Mouse (Mus musculus) limb, embryonic 11.5 days (tissue): ENCODE results near the gene Slc39a7. TPM values are rescaled to one million over a fixed set of nuclear protein-coding genes. Genes with fewer than 3 reads are reported as not detected.

Source experiments
- ATAC-seq: fragments of 200-750 bp; cut with Nextera tagmentation; 2 replicates; pipeline ENCODE4 v1.8.0; 2017; ENCODE audit warnings: low read depth; ENCODE audit not compliant: insufficient number of reproducible peaks, low FRiP score, low TSS enrichment
- DNase-seq: peaks from one replicate; pipeline ENCODE4 v3.0.0-alpha.2; 2015; ENCODE audit warnings: low spot score
- H3K27ac ChIP-seq: fragments of 300-500 bp; sonication (generic); replicated peaks from 2 replicates; pipeline ENCODE4 v1.5.1; 2014; ENCODE audit warnings: low read depth, mild to moderate bottlenecking, low read length
- H3K27me3 ChIP-seq: fragments of 300-500 bp; sonication (generic); 2 replicates; pipeline ENCODE4 v1.6.1; 2014; ENCODE audit warnings: mild to moderate bottlenecking, low read length, mixed read lengths; ENCODE audit not compliant: control insufficient read depth, insufficient read depth
- H3K36me3 ChIP-seq: fragments of 300-500 bp; sonication (generic); 2 replicates; pipeline ENCODE4 v1.6.1; 2014; ENCODE audit warnings: mild to moderate bottlenecking, low read length, moderate library complexity, mixed read lengths; ENCODE audit not compliant: control insufficient read depth, insufficient read depth
- H3K4me1 ChIP-seq: fragments of 300-500 bp; sonication (generic); 2 replicates; pipeline ENCODE4 v1.6.1; 2014; ENCODE audit warnings: low read length, mixed read lengths; ENCODE audit not compliant: control insufficient read depth, insufficient read depth
- H3K4me2 ChIP-seq: fragments of 300-500 bp; sonication (generic); 2 replicates; pipeline ENCODE4 v1.6.1; 2014; ENCODE audit warnings: low read depth, mild to moderate bottlenecking, moderate library complexity; ENCODE audit not compliant: severe bottlenecking
- H3K4me3 ChIP-seq: fragments of 300-500 bp; sonication (generic); 2 replicates; pipeline ENCODE4 v1.5.1; 2014; ENCODE audit warnings: low read depth, low read length
- H3K9ac ChIP-seq: fragments of 300-500 bp; sonication (generic); 2 replicates; pipeline ENCODE4 v1.6.1; 2014; ENCODE audit warnings: mild to moderate bottlenecking, low read length
- H3K9me3 ChIP-seq: fragments of 300-500 bp; sonication (generic); 2 replicates; pipeline ENCODE4 v1.6.1; 2016; ENCODE audit warnings: low read length; ENCODE audit not compliant: control insufficient read depth
- WGBS: fragments of 180-500 bp; shearing (Covaris S2); extraction: QIAGEN DNeasy Blood & Tissue Kit; methylation state at CpG from one replicate; pipeline ENCODE4 v1.1.7; 2014; 5-methylcytosine and 5-hydroxymethylcytosine counted together
- polyA plus RNA-seq: library from polyadenylated mRNA; unstranded; fragments of >200 nt; fragmentation: Nextera tagmentation; extraction: Ambion mirVana; gene quantifications from 2 replicates; pipeline ENCODE4 v1.2.1, GENCODE M21; 2014

Gene Slc39a7
- polyA plus RNA-seq, 1 experiment from 2014 or later, result 85.6 TPM

DNA sequence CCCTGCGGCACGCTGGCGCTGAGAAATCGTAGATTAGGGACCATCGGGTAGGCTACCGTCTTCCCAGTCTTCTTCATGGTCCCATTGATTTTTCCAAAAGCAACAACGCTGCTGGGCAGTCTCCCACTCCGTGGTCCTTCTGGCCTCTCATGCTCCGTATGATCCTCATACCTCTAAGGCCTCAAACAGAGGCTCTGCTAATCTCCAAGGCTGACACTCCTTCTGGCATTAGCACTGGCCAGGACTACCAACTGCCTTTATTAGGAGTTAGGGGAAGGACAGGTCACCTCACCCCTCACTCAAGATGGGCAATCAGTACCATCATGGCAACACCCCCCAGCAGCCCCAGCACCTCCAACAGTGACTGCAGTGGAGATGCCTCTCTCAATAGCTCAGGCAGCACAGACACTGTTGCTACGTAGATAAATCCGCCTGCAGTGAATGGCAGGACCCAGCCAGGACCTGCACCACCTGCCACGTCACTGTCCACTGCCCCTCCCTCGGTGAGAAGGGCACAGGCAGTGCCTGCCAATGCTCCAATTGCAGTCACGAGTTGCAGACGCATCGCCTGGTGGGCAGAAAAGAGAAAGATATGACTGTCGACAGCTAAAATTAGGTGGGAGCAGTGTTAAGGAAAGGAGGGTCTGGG, 2.9 kb downstream of the Slc39a7 start:
- Histone ChIP-seq H3K27me3 (no peaks in the 10 kb centered on the region), H3K9ac (no peak overlapping the region), H3K4me3 (0 out of 2 replicates have a peak overlapping the region, but pooled peaks have one; percentile 65), H3K4me1 (peaks cover 59% of the 10 kb centered on the region), H3K27ac (peak overlapping the region; percentile 79), H3K9me3 (no peaks in the 10 kb centered on the region), H3K36me3 (peaks cover 18% of the 10 kb centered on the region), H3K4me2 (peak overlapping the region; percentile 93; the same call in 1 of the 2 replicates)
- no peak for DNase-seq
- no peak for ATAC-seq
- WGBS, result 74% methylated on average over 17 of the region's 17 CpGs

DNA sequence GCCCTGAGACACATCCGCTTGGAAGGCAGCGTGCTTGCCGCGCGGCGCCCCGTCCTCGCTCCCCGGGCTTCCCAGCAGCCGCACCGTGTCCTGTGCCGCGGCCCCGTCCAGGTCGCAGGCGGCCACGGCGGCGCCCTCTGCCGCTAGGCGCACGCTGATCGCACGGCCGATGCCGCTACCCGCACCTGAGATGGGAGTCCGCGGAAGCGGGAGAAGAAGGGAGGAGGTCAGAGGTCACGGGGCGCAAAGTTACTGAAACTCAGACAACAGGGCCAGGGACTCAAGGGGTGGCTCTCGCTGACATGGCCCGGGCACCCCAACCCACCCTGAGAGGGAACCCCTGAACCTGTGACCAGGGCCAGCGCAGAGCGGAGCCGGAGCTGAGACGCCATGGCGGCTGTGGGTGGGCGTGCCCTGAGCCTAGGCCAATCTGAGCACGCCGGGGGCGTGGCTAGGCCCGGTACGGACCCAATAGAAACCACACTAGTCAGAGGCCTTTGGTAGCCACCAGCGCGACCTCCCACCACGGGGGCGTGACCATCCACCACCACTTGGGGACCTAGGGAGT, 3.7 kb downstream of the Slc39a7 start, which contains the start of gene H2-Ke6:
TSS of gene H2-Ke6 (minus strand) at position 405 of the 568 bp plus-strand sequence.
- under 1% methylated on average over 49 of the region's 49 CpGs for WGBS

DNA sequence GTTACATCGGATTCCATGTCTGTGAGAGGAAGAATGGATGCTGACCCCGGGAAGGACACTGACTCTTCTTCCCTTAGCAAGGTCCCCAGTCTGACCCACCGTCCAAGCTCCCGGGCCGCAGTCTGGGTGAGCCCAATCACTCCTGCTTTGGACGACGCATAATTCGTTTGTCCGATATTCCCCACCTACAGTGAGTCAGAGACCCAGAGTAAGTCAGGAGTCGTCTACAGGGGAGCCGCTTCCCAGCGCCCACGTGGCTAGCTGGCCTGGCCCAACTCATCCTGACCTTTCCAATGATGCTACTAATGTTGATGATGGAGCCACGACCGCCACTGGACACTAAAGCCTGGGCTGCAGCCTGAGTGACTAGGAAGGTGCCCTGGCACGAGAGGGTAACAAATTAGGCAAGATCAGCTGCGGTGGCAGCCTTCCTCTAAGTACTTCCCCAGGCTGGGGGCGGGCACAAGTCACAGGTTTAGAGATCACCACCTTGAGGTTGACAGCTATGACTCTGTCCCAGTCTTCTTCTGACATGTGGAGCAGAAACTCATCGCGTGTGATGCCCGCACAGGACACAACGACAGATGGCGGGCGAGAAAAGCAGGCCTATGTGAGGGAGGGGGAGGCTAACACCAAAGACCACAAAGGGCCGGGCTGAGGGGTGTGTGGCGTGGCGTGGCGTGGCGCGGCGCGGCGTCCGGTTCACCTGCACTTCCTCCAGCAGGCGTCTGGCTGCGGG, 4.4 kb downstream of the Slc39a7 start:
- DNase-seq (no peak), ATAC-seq (no peak)
- peak overlapping the region; percentile 79 for H3K27ac ChIP-seq
- H3K9ac ChIP-seq, result peak overlapping the region; percentile 76
- H3K4me2 ChIP-seq, result peak overlapping the region; percentile 93
- H3K9me3 ChIP-seq, result no peaks in the 10 kb centered on the region
- H3K27me3 ChIP-seq, result no peaks in the 10 kb centered on the region
- WGBS, result 9% methylated on average over 34 of the region's 36 CpGs
- peaks cover 53% of the 10 kb centered on the region for H3K4me1 ChIP-seq
- peaks cover 23% of the 10 kb centered on the region for H3K36me3 ChIP-seq
- peak overlapping the region; percentile 65 for H3K4me3 ChIP-seq

More for the DNA sequence above, 3.7 kb downstream of the Slc39a7 start, which contains the start of gene H2-Ke6:
- Histone ChIP-seq H3K27ac (peak within 1 kb of the TSS; percentile 79), H3K36me3 (peaks cover 22% of the 10 kb centered on the region), H3K27me3 (no peaks in the 10 kb centered on the region), H3K4me2 (peak within 1 kb of the TSS; percentile 93), H3K4me3 (peak within 1 kb of the TSS; percentile 65), H3K9ac (peak within 1 kb of the TSS; percentile 76), H3K9me3 (no peaks in the 10 kb centered on the region), H3K4me1 (peaks cover 55% of the 10 kb centered on the region)
- DNase-seq, result peak; percentile 96
- peak; percentile 85 for ATAC-seq

DNA sequence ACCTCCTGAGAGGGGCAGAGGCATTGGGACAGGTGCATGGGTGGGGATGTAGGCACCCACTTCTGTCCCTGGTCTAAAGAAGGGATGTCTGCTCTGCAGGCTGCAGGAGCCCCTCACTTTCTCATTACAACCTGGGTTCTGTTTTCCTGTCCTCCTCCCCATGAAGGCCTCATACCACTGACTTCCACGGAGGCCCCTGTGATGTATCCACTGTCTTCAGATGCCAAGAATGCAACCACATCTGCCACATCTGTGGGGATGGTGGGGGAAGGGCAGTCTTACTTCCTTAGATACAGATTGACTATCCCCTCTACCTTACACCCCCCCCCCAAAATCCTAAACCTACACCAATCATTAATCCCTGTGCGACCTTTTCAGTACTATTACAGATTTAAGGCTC, 5.3 kb downstream of the Slc39a7 start:
- DNase-seq, result no peak
- Histone ChIP-seq H3K36me3 (peaks cover 27% of the 10 kb centered on the region), H3K27me3 (no peaks in the 10 kb centered on the region), H3K4me1 (peaks cover 53% of the 10 kb centered on the region), H3K4me2 (no peak overlapping the region), H3K9me3 (no peaks in the 10 kb centered on the region), H3K4me3 (no peak overlapping the region), H3K27ac (no peak overlapping the region), H3K9ac (no peak overlapping the region; the same call in 1 of the 2 replicates)
- no peak for ATAC-seq
- WGBS, result 45% methylated on average over 2 of the region's 2 CpGs

DNA sequence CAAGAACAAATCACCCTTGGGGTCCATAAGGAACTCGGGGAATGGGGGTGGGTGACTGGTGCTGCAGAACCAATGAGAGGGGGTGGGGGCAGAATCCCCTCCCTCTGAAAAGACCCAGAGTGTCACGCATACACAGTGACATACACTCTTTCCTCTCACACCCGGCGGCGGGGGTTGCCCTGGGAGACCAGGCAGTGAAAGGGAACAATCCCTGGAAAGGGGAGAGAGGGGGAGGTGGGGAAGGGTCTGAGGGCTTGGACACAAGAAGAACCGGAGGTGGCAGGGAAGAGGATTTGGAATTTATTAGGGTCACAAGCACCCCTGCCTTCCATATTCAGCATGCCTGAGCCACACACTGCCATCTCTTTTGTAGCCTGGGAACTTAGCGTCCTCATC, 5.7 kb downstream of the Slc39a7 start:
- no peak overlapping the region for H3K9ac ChIP-seq
- H3K4me2 ChIP-seq, result peak overlapping the region; percentile 92
- WGBS, result 11% methylated on average over 7 of the region's 7 CpGs
- no peak overlapping the region for H3K27ac ChIP-seq
- no peak for ATAC-seq
- H3K36me3 ChIP-seq, result peaks cover 31% of the 10 kb centered on the region
- H3K4me1 ChIP-seq, result peaks cover 53% of the 10 kb centered on the region
- peak; percentile 38 for DNase-seq
- 0 out of 2 replicates have a peak, but pooled peaks cover 1% of the 10 kb centered on the region for H3K9me3 ChIP-seq
- H3K27me3 ChIP-seq, result no peaks in the 10 kb centered on the region
- peak overlapping the region; percentile 93 for H3K4me3 ChIP-seq

DNA sequence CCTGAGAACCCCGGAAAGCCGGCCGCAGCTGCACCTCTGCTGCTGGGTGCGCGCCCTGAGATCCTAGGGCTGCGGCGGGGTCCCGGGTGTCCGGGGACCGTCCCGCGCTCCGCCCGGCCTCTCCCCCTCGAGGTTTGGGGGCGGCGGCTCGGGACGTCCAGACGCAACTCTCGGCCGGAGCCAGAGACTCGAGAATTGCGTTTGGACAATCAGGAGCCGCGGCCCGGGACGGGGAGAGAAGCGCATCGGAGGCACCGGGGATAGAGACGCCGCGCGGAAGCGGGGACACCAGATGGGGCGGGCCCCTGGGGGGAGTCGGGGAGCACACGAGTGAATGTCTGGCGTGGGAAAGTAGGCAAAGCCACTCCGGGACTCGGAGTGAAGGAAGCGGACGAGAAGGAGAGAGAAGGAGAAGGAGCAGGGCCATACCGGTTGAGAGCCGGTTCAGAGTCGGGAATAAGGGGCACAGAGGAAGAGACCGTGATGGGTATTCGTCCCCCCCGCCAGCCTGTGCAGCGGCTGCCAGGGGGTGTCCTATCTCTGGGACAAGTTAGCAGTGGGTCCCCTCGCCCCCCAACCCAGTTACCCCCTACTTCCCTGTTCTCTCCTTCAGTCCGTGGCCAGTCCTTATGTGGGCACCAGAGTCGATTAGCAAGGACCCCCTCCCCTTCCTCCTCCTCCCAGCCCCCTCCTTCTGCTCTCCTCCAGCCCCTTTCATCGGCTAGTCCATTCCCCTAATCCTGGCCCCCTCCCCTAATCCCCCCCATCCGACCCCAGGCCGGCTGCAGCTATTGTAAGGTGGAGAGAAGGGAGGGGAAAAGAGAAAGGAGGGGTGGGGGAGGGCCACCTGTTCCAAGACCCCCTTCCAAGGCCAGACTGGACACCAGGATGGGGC, 6.4 kb downstream of the Slc39a7 start:
- H3K4me1 ChIP-seq, result peaks cover 48% of the 10 kb centered on the region
- WGBS, result under 1% methylated on average over 55 of the region's 57 CpGs
- 0 out of 2 replicates have a peak, but pooled peaks cover 3% of the 10 kb centered on the region for H3K9me3 ChIP-seq
- no peak for DNase-seq
- no peaks in the 10 kb centered on the region for H3K27me3 ChIP-seq
- peak overlapping the region; percentile 92 for H3K4me2 ChIP-seq
- H3K36me3 ChIP-seq, result peaks cover 31% of the 10 kb centered on the region
- 0 out of 2 replicates have a peak, but pooled peaks have one; percentile 0 for ATAC-seq
- peak overlapping the region; percentile 93 for H3K4me3 ChIP-seq
- H3K9ac ChIP-seq, result peak overlapping the region; percentile 91
- H3K27ac ChIP-seq, result peak overlapping the region; percentile 86

DNA sequence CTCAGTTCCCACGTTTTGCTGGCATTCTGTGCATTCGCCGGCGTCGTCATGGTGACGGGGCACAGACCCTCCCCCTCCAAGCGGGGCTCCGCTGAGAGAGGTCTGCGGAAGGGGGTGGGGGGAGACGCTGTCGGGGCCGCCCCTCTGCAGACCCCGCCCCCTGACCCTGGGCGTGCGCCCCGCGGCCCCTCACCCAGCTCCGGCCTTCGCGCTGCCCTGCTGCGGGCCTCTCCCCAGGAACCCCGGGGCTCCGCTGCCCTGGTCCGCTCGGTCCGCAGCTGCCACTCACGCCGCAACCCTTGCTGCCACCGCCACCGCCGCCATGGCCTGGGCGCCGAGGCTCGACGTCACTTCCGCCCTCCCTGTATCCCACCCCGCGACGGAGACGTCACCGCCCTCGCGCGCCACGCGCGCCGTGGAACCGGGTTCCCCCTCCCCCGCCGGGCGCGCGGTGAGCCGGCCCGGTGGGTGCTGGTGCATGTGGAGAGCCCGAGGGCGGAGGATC, 7.1 kb downstream of the Slc39a7 start, which contains the start of gene Ring1:
TSS of gene Ring1 (minus strand) at position 364 of the 505 bp plus-strand sequence.
- Histone ChIP-seq H3K4me3 (peak within 1 kb of the TSS; percentile 93), H3K36me3 (peaks cover 26% of the 10 kb centered on the region), H3K9me3 (0 out of 2 replicates have a peak, but pooled peaks cover 3% of the 10 kb centered on the region), H3K4me1 (peaks cover 42% of the 10 kb centered on the region), H3K27me3 (no peaks in the 10 kb centered on the region), H3K9ac (peak within 1 kb of the TSS; percentile 91), H3K27ac (peak within 1 kb of the TSS; percentile 86), H3K4me2 (peak within 1 kb of the TSS; percentile 92)
- WGBS, result under 1% methylated on average over 48 of the region's 58 CpGs
- DNase-seq (peak; percentile 92), ATAC-seq (peak; percentile 56)
